Mouse (Mus musculus) embryonic stem cell, embryonic (primary cell): ENCODE results near the gene Lmod2.

Experiments
- CTCF ChIA-PET, 4 experiments: fragments of 300-600 bp in 2 of 4; fragments of 350-600 bp in 2 of 4; sonication (Branson Sonifier 250); formaldehyde crosslinking; loops; one replicate each; lab custom pipeline; 2022; ENCODE audit warnings: inconsistent platforms in 2 of 4; lab: Charles Lee
- POLR2A ChIA-PET, 4 experiments: fragments of 300-600 bp in 2 of 4; fragments of 350-600 bp in 2 of 4; sonication (Branson Sonifier 250); formaldehyde crosslinking; loops; one replicate each; lab custom pipeline; 2022; ENCODE audit warnings: antibody characterized with exemption in 4 of 4, inconsistent platforms in 1 of 4; lab: Charles Lee

The Lmod2 gene

DNA sequence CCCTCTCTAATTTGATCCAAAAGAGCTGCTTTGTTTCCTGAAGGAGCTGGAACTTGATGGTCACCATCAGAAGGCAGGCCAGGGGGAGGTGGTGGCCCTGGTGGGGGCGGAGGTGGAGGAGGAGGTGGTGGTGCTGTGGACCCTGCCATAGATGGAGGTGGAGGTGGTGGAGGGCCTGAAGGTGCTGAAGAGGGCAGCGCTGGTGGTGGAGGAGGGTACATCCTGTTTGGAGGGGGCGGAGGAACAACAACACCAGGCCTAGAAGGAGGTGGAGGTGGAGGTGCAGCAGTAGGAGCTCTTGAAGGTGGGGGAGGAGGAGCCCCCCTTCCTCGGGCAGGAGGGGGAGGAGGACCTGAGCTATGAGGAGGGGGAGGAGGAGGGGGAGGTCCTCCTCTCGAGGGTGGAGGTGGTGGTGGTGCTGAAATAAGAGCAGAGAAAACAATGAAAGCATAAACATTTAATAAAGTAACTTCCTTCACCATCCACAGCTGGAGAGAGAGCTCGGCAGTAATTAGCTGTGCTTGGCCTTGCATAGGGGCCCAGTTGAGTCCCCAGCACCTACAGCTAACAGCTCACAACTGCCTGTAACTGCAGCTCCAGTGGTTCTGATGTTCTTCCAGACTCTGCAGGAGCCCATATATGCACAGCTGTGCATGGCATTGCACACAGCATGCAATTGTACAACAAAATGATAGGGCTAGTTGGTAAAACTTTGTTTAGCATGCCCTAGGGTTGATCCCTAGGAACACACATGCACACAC, 21.9 kb downstream of the Lmod2 start:
- POLR2A ChIA-PET, result no interaction called here
- CTCF ChIA-PET, result interaction anchor here in 3 of 4 experiments (0.6 to 2.0 kb wide), 3 partner anchors 8 to 138 kb away, joined by 3 to 13 read pairs (median 3); no protein-coding TSS in a partner anchor

DNA sequence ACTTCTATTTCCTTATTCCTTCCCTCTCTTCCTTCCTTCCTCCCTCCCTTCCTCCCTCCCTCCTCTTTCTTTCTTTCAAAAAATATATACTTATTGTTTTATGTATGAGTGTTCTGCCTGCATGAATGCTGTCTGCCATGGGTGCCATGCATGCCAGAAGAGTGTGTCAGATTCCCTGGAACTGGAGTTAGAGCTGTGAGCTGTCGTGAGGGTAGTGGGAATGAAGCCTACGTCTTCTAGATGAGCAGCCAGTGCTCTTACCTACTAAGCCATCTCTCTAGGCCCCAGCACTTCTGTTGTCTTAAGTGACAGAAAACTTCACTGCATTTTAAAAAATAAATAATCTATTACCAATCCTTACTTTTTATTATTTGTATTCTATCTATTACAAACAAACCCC, 23.4 kb downstream of the Lmod2 start:
- ChIA-PET POLR2A (no interaction called here), CTCF (no interaction called here)

DNA sequence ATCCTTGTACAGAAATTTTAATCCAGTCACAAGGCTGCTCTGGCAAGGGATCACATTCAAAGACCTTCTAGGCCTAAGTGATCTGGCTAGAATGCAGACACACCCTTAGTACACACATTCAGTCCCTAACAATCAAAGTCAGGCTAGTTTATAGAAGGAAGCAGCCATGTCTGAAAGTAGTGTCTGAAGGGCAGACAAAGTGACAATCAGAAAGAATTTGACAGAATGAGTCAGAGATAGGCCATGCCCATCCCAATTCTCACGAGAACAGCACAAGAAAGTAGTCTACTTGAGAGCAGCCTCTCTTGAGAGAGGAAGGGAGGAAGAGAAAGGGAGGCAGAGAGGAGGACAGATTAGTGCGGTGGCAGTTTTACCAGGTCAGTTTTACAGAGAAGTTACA, 24.5 kb downstream of the Lmod2 start:
- ChIA-PET POLR2A (interaction anchor here in 1 of 4 experiments (0.9 to 1.0 kb wide), 2 partner anchors 8 to 14 kb away, joined by 3 to 4 read pairs; no protein-coding TSS in a partner anchor), CTCF (no interaction called here)

DNA sequence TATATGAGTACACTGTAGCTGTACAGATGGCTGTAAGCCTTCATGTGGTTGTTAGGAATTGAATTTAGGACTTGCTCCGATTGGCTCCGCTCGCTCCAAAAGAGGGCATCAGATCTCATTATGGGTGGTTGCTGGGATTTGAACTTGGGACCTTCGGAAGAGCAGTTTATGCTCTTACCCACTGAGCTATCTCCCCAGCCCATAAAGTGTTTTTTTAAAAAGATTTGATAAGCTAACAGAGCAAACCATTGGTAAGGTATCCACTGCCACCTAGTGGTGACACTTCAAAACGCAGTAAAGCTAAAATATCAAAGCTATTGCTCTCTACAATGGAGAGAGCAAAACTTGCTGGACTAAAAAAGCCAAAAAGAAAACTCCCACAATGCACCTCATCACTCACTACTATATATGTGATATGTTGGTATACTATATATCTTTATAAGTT, 30.0 kb downstream of the Lmod2 start:
- ChIA-PET POLR2A (interaction anchor here in 1 of 4 experiments (1.0 kb wide), 1 partner anchor 105 kb away, joined by 3 read pairs; no protein-coding TSS in a partner anchor), CTCF (interaction anchor here (0.6 to 1.4 kb wide), 17 partner anchors 8 to 926 kb away, joined by 3 to 19 read pairs (median 3); partner anchors contain the start of genes Asb15 (in 2 of the 4) and Ndufa5 (in 2 of the 4))

DNA sequence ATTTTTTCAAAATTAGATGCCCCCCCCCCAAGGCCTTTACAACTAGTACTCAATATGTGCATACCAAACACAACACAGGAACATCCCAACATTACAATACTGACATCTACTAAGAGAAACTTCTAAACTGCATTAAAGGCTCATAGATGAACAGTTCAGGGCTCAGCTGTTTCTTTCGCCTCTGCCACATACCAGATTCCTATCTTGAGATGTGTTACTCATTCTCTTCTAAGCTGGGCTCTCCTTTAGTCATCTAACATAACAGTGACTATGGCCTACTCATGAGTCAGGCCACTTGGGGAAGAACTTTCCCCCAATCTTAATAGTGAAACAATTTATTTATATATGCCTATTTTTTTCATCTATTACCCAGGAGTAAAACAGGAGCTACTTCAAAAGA, 30.9 kb downstream of the Lmod2 start:
- ChIA-PET CTCF (interaction anchor here in 2 of 4 experiments (0.6 to 0.8 kb wide), 3 partner anchors 10 to 201 kb away, joined by 3 to 9 read pairs (median 7); no protein-coding TSS in a partner anchor), POLR2A (interaction anchor here in 1 of 4 experiments (1.3 to 1.4 kb wide), 2 partner anchors 10 to 21 kb away, joined by 3 read pairs; no protein-coding TSS in a partner anchor)

DNA sequence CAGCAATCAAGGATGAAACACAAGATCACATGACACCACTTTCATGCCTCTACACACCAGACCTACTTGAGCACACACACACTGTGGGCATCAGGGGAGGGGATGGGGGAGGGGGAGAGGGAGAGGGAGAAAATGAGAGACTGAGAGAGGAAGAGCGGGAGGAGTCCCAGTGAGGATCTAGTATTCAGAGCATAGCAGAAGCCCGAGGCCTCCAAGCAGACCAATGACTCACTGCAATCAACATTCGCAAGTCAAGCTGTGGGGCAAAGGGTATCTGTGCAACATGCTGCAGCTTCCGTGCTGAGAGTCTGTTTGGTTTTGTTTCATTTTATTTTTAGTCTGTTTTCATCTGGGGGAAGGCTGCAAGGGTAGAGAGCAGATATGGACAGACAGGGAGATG, 34.5 kb downstream of the Lmod2 start:
- CTCF ChIA-PET, result no interaction called here
- POLR2A ChIA-PET, result no interaction called here

DNA sequence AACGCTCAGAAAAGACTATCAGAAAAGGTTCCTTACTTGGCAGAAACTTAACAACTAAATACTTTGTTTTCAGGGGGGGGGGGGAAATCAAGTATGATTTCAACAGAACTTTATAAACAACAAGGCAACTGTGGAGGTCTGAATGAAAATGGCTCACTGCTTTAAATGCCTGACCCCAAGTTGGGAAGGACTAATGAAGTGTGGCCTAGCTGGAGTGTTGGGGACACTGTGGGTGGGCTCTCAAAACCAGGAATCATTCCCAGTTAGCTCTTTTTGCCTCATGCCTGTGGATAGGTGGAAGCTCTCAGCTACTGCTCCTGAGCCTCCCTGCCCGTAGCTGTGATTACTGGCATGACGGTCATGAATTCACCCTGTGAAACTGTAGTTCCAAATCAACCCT, 36.5 kb downstream of the Lmod2 start:
- POLR2A ChIA-PET, result interaction anchor here in 2 of 4 experiments (0.9 to 1.8 kb wide), 6 partner anchors 9 to 29 kb away, joined by 3 to 8 read pairs (median 4); partner anchors contain the start of gene Wasl (in 1 of the 2)
- CTCF ChIA-PET, result no interaction called here

DNA sequence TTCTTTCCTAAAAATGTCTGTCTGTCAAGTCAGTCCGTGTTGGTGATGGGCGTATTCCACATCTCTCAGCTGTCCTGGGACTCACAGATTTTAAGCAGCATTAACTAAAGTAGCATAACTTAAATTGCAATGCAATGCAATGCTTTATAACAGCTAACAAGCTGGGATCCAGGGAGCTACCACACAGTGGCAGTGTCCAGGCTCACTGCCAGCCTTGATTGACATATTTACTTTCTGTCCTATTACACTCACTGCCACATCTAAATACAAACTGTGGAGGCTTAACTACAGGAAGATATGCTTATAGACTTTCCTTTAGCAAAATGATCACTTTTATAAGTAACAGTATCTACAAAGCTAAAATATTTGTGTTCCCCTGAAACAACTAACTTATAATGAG, 38.3 kb downstream of the Lmod2 start:
- ChIA-PET CTCF (no interaction called here), POLR2A (interaction anchor here in 1 of 4 experiments (1.5 to 2.1 kb wide), 2 partner anchors 10 to 21 kb away, joined by 4 to 7 read pairs; no protein-coding TSS in a partner anchor)

DNA sequence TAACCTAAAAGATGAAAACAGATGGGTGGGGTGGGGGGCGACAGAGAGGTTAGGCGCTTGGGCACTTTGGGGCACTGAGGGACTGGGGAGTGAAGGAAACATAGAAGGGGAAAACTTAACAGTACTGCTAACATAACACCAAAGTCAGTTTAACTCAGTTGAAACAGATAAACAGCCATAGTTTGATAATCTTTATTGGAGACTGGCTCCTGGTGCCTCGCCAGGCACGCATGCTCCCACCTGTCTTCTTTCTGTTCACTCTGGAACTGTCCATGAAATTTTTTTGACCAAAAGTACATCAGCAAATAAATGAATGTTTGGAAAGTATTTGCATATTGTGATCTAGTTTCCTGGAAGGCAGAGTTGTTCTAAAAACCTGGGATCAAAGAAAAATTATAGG, 43.7 kb downstream of the Lmod2 start:
- CTCF ChIA-PET, result no interaction called here
- POLR2A ChIA-PET, result interaction anchor here in 1 of 4 experiments (2.0 kb wide), 1 partner anchor 10 kb away, joined by 4 read pairs; no protein-coding TSS in a partner anchor

DNA sequence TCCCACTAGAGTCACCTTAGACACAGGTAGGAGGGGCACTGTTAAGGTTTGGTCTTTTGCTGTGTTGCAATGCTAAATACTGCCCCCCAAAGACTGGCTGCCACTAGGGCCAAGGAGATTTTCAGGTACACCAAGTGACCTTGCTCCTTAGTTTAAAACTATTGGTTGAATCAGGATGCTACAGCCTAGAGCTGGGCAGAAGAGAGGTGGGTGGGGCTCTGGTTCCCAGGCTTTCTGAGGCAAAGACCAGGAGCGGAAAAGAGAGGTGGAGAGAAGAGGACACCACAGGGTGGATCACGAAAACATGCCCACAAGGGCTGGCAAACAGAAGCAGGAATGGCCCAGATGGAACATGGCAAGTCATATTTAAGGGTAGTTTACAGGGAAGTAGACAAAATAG, 44.6 kb downstream of the Lmod2 start:
- POLR2A ChIA-PET, result no interaction called here
- CTCF ChIA-PET, result no interaction called here

DNA sequence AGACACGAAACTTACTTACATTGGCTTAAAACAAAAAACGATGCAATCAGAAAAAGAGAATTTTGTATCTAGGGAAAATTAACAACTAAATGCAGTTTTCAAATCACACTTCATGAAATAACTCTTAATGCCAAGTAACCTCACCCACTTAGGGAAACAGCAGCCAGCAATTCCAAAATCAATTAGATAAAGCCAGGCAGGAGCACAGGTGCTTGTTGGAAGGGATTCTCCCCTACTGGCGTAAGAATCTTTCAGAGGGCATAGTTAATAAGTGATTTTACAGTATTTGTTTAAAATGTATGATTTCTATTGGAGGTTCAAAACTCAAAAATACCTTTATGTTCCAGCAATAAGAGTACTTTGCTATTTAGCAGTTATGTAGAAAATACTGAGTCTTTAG, 45.4 kb downstream of the Lmod2 start:
- CTCF ChIA-PET, result no interaction called here
- POLR2A ChIA-PET, result no interaction called here

DNA sequence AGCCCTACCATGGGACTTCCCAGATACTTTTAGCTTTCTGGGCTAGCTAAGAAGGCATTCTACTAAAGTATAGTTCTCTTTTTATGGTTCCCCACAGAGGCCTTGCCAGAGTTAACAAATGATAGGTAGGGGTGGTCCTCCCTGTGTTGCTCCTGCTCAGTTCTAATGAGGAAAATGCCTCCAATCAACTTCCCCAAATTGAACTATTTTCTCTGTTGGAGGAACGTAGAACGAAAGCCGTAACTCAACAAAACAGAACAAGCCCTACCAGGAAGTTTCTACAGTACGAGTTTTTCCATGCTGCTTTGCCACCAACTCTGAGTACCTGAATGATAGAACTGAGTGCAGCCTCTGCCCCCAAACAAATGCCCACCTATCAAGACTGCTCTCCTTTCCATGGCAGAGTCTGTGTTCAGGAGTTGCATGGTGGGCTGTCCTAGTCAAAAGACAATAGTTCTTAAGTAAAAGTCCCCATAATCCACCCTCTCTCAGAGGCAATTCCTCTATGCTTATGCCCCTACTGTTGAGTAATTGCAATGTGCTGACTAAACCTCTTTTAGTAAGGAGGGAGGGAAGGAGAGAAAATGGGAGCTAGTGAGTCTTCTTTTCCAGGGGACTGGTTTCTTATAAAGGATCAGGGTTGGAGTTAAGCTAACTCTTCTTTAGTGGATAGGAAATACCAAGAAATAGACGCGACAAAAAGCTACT, 47.9 kb downstream of the Lmod2 start:
- CTCF ChIA-PET, result no interaction called here
- POLR2A ChIA-PET, result no interaction called here

DNA sequence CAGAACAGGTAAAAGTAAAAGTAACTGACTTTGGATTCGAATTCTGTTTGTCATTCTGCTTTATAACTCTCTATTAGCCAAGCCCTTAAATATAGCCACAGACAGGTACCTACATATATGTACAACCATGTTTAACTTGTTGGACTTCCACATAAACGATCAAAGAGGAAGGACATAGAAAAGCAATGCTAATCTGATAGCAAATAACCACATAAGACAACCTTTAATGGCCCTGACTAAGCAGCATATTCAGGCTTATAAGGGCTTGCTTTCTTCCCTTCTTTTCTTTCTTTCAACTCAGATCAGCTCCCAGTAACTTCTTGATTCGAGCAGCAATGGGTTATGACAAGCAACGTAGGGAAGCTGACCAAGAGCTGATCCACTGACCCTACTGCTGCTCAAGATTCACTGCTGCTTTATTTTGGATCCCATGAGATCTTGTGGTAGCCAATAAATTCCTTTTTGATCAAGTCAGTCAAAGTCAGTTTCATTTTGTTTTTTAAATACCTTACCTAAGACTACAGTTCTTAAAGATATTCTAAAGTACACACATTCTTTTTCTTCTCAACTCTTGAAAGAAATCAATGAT, 49.6 kb downstream of the Lmod2 start:
- POLR2A ChIA-PET, result no interaction called here
- CTCF ChIA-PET, result no interaction called here

DNA sequence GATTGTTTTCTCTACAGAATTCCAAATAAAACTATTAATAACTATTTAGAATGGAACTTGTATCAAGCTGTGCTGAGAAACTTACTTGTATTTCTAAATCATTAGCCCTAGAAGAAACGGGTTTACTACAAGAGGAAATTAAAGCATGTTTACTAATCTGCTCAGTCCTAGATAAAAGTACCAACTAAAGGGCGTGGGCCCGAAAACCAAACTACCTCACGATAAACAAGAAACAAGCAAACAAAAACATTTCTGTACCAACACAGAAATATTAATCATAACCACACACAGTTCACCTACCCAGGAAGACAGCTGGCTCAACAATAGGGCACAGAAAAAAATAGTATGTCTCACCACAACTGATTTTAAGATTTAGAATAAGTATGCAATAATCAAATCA, 50.8 kb downstream of the Lmod2 start:
- POLR2A ChIA-PET, result no interaction called here
- CTCF ChIA-PET, result no interaction called here

DNA sequence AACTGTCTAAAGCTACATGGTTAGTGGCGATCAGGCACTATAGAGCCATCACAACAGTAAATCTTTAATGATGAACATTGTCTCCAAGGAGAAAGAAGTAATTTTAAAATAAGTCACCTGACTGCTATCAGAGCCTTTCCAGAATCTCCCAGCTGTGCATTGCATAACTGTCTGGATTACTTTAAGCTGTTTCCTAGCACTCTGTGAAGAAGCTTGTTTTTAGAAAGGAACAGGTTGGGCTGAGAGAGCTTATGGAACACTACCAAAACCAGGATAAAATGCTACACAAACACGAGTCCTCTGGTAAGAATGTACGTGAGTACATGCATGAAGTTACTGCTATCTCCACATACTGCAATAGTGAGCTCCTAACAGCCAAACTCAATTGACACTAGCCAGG, 53.2 kb downstream of the Lmod2 start:
- POLR2A ChIA-PET, result interaction anchor here in 2 of 4 experiments (1.3 to 1.7 kb wide), 2 partner anchors 10 to 13 kb away, joined by 4 to 8 read pairs; no protein-coding TSS in a partner anchor
- CTCF ChIA-PET, result interaction anchor here in 2 of 4 experiments (1.2 to 1.6 kb wide), 2 partner anchors 23 to 25 kb away, joined by 3 read pairs; no protein-coding TSS in a partner anchor

DNA sequence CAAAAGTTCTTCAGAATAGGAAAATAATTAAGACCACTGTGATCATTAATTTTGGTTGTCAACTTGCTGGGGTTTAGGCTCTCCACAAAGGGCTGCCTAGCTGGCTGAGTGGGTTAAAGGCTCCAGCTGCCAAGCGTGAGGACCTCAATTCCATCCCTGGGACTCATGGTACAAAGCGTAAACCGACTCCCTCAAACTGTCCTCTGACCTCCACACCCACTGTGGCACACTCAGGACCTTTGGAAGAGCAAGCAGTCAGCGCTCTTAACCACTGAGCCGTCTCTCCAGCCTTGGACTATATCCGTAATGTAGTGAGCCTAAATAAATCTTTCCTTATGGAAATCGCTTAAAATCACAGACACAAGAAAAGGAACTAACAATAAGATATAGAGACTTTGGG, 54.0 kb downstream of the Lmod2 start:
- CTCF ChIA-PET, result interaction anchor here in 1 of 4 experiments (1.2 kb wide), 1 partner anchor 24 kb away, joined by 3 read pairs; no protein-coding TSS in a partner anchor

More for the DNA sequence above, 54.0 kb downstream of the Lmod2 start:
- POLR2A ChIA-PET, result interaction anchor here in 3 of 4 experiments (0.6 to 1.7 kb wide), 4 partner anchors 11 to 122 kb away, joined by 3 to 8 read pairs (median 4); no protein-coding TSS in a partner anchor
